Mouse (Mus musculus) megakaryocyte progenitor cell, adult 5-6 weeks (primary cell): ENCODE data around the gene Pkp4. TPM values are rescaled to one million over a fixed set of nuclear protein-coding genes. Genes with fewer than 3 reads are reported as not detected.
A peak's percentile ranks its signal among the peaks of the same experiment; 100 is the strongest.

Experiments used
- ATAC-seq: replicated peaks from 2 replicates; pipeline ENCODE4 v1.8.0; 2016; ENCODE audit warnings: mild to moderate bottlenecking, moderate TSS enrichment, inconsistent platforms; ENCODE audit not compliant: poor library complexity
- total RNA-seq, 2 experiments: library from RNA; stranded (forward) in 1 of 2; stranded (reverse) in 1 of 2; fragments of 157-497, 149-512 nt in 1 of 2; fragments of 200-1000 nt in 1 of 2; gene quantifications; 2 replicates each; pipeline versions ENCODE4 v1.2.3 to v1.2.4; 2015 to 2017

The Pkp4 gene
- total RNA-seq, 2 experiments from 2014 or later, result 14.3 to 22.2 TPM

GRCm38 (mm10) chr2:59332523-59332922, 171.9 kb downstream of the Pkp4 start:
- peak; percentile 74 for ATAC-seq

GRCm38 (mm10) chr2:59338501-59338900, 177.9 kb downstream of the Pkp4 start:
- 0 out of 2 replicates have a peak, but pooled peaks have one; percentile 12 for ATAC-seq

DNA sequence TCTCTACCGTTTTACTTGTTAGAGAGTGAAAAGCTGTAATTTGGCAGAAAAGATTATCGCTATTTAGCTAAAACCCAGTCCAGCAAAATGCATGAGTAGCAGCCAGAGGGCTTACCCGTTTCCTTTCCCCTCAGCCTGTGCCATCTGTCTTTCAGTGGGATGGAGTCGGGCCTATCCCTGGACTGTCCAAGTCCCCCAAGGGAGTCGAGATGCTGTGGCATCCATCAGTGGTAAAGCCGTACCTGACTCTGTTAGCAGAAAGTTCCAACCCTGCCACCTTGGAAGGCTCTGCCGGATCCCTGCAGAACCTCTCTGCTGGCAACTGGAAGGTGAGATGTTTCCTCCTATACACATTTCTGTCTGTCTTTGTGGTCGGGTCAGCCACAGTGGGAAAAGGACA, 178.3 kb downstream of the Pkp4 start:
- no peak for ATAC-seq

- no peak for ATAC-seq
Measured at GRCm38 (mm10) chr2:59339776-59340539, 179.3 kb downstream of the Pkp4 start.

DNA sequence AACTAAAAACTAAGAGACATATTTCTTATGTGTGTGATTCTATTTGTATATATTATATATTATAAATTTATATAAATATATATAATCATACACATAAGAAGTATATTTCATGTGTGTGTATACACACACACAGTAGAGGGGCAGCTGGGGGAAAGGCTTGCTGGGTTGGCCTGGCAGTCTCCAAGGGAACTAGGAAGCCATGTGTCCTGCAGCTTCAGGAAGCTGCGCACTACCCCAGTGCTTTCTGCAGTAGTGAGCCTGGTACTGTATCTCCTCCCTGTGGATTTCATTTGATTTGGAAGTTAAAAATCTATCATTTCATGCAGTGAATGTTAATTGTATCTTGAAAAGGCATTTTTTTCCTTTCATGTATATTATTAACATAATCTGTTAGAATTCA, 180.2 kb downstream of the Pkp4 start:
- ATAC-seq, result no peak

GRCm38 (mm10) chr2:59342591-59343210, 182.1 kb downstream of the Pkp4 start:
- peak; percentile 47 for ATAC-seq

GRCm38 (mm10) chr2:59343834-59344233, 183.2 kb downstream of the Pkp4 start:
- ATAC-seq, result no peak

DNA sequence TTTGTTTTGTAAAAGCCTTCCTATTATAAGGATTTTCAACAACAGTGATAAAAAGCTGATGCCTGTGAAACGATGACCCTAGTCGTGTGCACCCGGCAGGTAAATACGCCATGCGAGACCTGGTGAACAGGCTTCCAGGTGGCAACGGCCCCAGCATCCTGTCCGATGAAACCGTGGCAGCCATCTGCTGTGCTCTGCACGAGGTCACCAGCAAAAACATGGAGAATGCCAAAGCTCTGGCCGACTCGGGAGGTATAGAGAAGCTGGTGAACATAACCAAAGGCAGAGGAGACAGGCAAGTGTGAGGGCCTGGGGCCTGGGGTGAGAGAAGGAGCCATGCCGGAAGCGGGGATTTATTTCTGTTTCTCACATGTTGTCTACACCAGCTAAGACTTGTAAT, 184.0 kb downstream of the Pkp4 start:
- no peak for ATAC-seq

DNA sequence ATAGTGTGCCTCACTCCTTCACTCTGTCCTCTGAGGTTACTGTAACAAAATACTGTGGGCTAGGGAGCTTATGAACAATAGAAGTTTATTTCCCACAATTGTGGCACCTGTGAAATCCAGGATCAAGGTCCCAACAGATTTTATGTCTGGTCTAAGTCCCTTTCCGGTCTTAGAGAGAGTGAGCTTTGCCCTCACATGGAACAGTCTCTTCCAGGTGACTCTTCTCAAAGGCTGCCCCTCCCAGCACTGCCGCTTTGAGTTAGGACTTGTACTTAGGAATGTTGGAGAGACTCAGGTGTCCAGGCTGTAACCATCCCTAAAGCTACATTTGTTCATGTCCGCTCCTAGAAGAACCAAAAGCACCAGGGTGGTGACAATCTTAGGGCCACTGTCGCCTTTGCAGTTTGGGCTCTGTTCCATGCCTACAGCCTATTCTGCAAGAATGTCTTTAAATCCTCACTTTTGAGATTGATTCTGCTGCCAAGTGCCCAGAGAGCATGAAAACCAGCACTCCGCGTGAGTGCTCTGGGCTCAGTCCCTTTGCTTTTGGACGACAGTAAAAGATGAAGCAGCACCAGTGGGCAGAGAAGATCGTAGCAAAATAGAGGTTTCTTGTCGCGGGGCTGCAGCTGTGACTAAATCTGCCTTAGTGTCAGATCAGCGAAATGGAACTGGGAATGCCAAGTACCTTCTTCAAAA, 184.6 kb downstream of the Pkp4 start:
- ATAC-seq, result no peak

GRCm38 (mm10) chr2:59346443-59346842, 185.8 kb downstream of the Pkp4 start:
- peak; percentile 94 for ATAC-seq

GRCm38 (mm10) chr2:59348585-59348984, 187.9 kb downstream of the Pkp4 start:
- no peak for ATAC-seq

DNA sequence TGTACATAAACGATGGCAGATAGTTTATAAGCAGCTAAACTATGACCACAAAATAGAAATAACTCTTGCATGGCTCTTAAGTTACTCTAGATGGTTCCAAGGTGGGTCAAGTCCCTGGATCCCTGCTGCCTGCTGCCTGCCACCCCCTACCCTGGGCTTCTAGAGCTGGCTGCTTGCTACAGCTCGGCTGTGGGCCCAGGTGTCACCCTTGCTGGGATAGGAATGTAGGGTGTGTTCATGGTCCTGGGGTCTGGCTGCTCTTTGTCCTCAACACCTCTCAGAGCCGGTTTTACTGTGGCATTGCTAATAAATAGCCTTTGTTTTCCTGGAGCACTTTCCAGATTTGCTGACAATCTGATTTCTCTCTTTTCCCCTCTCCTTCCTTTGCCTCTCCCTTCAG, 189.4 kb downstream of the Pkp4 start:
- ATAC-seq, result no peak

GRCm38 (mm10) chr2:59351303-59352099, 190.9 kb downstream of the Pkp4 start:
- no peak for ATAC-seq

DNA sequence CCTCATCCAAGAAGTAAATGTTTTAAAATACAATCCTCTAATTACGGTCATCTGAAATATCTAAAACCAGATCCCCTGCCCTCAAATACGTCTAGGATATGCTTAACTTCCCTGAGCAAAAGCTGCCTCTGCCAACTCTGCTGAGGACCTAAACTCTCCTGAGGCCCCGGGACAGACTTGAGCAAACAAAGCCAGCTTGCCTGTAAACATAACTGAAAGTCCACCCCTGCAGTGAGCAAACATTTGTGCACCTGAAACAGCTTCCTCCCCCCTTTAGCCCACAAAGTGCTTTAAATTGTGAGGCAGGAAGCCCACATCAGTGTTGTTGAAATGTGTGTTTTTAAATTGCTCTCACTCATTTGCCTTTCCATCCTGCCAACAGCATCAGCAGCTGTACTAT, 193.2 kb downstream of the Pkp4 start:
- no peak for ATAC-seq

DNA sequence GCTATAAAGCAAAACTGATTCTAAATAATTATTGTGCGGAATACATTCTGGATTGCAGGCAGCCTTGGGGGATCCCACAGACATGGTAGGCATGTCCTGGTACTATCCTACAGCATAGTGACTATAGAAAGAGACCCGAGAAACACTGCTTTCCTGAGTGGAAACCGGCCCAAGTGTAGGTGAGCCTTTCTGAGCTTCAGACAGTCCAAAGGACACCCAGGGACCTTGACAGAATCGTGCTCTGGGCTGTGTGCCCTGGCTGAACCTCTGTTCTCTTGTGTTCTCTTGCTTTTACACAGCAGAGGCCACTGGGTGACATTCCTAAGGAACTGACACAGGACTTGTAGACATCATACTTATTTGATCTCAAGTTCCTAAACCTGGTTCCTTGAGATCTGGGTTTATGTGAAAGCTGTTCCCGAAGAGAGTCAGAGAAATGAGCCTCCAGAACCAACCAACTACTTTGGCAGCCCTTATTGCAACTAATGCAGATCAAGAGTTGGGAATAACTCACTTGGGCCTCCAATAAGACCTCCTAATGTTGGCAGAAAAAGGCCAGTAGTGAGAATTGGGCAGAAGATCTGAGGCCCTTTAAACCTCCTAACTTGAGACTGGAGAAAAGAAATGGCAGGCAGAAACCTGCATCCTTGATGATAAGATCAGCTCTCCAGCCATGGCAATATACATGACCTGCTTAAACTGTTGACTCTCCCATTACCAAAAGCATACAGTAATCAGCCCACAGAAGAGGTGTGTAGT, 195.1 kb downstream of the Pkp4 start:
- ATAC-seq, result no peak

DNA sequence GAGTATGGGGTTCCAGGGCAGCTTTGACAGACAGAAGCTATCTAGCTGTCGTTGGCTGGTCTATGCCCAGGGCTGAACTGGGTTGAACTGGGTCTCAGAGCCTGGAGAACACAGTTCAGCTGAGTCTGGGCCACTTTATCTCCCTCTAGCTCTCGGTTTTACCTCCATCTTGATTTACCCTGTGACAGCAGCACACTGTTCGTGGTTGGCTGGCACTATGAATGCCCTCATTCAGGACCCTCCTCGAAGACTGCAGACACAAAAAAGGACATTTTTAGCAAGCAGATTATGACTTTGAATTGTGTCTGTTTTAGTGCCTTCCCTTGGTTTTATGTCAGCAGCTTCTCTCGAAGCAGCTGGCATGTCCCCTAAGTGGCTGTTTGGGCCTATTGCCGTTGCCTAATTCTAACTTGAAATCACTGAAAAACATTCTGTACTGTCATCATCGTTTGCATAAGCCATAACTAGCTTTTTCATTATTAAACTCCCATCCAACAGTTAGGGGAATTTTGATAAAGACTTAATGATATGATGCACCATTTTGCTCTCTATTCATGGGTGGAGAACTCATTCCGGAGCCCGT, 199.2 kb downstream of the Pkp4 start:
- no peak for ATAC-seq

DNA sequence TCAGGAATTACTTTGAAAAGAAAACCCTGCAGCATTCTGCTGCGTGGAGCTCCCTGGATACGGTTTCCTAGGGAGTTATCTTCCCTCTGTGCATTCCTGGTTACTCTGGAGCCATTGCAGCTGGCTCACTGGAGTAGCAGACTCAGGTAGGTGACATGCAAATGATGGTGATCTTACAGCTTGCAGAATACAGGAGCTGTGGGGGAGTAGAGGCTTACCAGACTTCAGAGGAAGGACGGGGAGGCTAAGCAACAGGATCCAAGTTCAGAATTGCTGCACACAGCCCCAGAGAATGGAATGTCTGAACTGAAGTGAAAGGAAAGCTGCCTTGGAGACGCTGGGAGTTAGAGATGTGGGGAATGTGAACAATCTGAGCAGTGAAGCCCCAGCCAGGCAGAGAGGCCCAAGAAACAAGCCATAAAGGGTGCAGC, 200.7 kb downstream of the Pkp4 start:
- ATAC-seq, result no peak

GRCm38 (mm10) chr2:59364156-59364842, 203.6 kb downstream of the Pkp4 start:
- no peak for ATAC-seq

- ATAC-seq, result no peak
Measured at GRCm38 (mm10) chr2:59367191-59367590, 206.5 kb downstream of the Pkp4 start.
